Mouse (Mus musculus): Measurements from ENCODE around the gene Fam84b.

DNA sequence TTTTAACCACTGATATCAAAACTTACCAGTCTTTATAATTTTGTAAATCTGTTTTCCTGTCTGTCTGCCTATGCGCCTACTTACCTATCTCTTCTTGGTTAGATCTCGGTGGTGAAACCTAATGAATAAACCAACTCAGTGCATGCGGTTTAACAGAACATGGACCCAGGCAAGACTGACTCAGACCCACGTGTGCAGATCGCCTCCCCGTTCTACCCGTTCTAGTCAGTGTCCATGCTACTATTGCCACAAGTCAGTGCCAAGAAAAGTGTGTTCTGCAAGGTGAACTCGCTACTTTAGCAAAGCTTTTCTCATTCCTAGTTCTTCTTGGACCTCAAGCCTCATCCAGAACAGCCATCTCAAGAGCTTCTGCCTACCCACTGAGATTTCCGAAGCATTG is 15.9 kb downstream of the Fam84b start:
- TF ChIP-seq POLR2A (IDR thresholded peaks at IDR 0.05; ENCODE audit: control insufficient read depth, low read depth, low read length) (no peak), CTCF (IDR thresholded peaks at IDR 0.05; ENCODE audit: control insufficient read depth, insufficient read depth, insufficient replicate concordance, low read depth, low read length) (no peak)
